Mouse (Mus musculus): Measurements from ENCODE around the gene Ptprk.

GRCm38 (mm10) chr10:28396520-28396915, 321.9 kb downstream of the Ptprk start:
- TF ChIP-seq CTCF (conservative IDR thresholded peaks at IDR 0.05; ENCODE audit: low read length) = no peak
- no peak for TF ChIP-seq NANOG (IDR thresholded peaks at IDR 0.05; ENCODE audit: borderline replicate concordance, low read length)
- no peak for TF ChIP-seq POU5F1 (IDR thresholded peaks at IDR 0.05; ENCODE audit: borderline replicate concordance, low read length)

All from E14TG2a.4 (cell line).